Mouse (Mus musculus) cerebellum, postnatal 25 days (tissue): ENCODE measurements around the gene Hmga1b.
"Not testable (repeated sequence)": the region's sequence is repeated elsewhere in the genome, so short reads cannot be mapped to it uniquely, and the experiment has no call there.

Experiments used
- DNase-seq, 2 experiments: peaks; one replicate each; pipeline ENCODE4 v3.0.0; 2021; ENCODE audit warnings: mixed read lengths in 2 of 2

The Hmga1b gene

DNA sequence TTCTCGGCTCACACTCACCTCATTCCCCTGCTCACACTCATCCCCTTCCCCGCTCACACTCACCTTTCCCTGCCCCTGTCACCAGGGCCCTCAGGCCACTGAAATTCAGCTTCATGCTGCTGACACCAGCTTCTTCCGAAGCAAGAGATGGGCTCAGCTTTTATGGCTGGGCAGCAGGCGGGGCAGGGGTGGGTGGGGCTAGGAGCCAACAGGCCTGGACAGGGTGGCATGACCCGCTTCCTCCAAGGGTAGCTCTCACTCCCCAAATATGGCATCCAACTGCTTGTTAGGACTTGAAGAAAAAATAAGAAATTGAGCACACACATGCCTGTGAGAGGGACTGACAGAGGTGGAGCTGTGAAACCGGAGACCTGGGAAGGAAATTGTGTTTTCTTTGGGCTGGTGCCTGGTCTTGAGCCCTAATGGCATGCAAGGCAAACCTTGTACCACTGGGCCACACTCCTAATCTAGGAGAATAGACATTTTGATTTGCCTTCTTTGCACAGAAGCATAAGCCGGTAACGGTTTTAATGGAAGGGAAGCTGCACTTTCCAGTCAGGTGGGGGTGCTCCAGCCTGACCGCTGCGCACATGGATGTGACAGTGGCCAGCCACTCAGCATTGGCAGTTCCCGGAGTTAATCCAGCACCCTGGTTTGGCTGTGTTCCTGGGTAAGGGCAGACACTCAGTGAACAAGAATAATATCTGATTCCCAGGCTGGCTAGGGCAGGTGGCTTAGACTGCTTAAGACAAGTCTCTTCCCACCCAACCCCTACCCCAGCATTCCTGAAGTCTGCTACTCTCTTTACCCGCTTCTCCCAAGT is 30.5 kb upstream of the Hmga1b start, which contains the start of gene Cbr2:
Gene Cbr2 (minus strand): TSS at position 257 of the 823 bp plus-strand sequence.
- no peak for DNase-seq

DNA sequence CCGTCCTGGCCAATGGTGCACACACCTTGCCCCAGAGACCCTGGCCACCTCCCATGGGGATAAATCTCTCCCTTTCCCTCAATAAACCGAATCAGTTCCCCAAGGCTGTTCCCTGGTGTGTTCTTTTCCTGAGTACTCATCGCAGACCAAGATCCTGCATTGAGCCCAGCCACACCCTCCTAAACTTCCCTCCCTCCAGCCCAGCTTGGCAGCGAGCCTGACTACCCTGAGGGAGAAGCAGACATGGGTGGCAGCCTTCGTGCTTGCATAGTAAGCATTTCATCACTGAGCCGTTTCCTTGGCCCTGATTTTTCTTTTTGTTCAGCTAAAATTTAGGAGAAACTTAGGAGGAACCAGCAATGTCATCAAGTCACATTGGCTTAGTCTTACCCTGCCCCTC is 29.1 kb upstream of the Hmga1b start:
- DNase-seq, result no peak

DNA sequence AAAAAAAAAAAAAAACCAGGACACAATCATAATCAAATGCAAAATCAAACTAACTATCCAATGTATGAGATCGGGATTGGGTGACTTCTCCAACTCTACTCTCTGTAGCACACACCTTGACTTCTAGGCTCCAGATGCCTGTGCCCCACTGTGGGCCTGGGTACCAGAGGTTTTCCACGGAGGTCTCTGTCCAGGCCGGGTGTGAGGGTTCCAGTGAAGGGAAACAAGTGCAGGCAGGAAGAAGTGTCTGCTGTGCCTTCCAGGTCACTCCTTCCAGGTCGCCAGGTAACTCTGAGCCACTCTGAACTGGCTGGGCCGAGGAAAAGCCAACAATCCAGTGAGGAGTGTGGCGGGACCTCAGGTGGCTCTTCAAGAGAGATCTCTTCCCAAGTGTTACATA is 26.2 kb upstream of the Hmga1b start:
- no peak for DNase-seq

GRCm38 (mm10) chr11:120740981-120741380 is 21.6 kb upstream of the Hmga1b start:
- no peak for DNase-seq

DNA sequence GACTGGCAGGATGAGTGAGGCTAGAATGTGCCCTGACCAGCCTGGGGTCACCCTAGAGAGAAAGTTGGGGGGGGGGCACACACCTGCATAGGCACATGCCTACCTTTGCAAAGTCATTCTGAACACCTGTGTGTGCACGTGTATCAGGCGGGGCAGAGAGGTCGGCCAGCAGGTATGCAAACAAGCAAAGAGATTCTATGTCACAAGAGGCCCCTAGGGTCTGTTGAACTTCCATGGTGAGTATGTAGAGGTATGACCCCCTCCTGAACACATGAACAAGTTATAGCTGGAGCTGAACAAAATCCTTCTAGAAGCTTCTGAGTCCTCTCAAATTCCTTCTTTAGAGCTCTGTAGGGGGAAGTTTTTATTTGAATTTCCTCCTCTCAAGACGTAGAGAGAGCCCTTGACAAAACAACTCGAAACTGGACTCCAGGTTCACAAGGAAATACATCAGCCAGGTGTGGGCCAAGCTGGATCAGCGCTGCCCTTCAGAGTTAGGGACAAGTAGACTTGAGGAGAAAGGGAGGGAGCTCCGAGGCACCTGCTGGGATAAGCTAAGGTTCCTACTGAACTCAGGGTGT is 18.4 kb upstream of the Hmga1b start:
- no peak for DNase-seq

- DNase-seq, result no peak
Observed at GRCm38 (mm10) chr11:120747974-120748373, 14.6 kb upstream of the Hmga1b start.

- peak; percentile 15 to 39 for DNase-seq
Observed at GRCm38 (mm10) chr11:120749430-120749829, 13.2 kb upstream of the Hmga1b start.

DNA sequence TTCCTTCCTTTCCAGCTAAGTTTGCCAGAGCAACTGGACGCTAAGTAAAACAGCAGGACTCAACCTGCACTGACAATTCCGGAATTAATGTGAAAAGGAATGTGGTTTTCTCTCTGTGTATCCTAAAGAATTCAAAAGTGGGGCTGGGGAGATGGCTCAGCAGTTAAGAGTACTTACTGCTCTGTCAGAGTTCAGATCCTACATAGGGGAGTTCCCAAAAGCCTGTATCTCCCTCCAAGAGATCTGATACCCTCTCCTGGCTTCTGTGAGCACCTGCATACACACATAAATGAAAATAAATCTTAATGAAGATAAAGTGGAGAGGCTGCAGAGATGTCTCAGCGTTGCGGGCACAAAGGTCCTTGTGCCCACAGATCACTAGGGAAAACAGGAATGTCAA is 11.0 kb upstream of the Hmga1b start:
- DNase-seq, result no peak

DNA sequence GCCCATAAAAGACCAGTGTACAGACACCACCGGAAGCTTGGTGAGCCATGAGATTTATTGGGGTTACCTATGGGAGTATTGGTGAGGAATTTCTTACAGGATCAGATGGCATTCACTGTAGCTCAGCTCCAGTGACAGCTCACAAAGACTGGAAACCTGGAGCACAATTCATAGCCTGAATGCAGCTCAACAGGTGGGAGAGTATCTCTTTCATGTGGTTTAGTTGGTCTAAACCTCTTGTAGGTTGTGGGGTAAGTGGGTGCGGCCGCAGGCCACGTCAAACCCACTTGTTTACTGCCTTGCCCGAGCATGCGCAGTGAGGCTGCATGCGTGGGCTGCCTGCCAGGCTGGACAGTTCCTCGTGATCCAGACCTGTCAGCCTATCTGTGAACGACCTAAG is 2.4 kb upstream of the Hmga1b start:
- DNase-seq, result no peak

GRCm38 (mm10) chr11:120761811-120762671 is 553 bp upstream of the Hmga1b start:
- no peak for DNase-seq

DNA sequence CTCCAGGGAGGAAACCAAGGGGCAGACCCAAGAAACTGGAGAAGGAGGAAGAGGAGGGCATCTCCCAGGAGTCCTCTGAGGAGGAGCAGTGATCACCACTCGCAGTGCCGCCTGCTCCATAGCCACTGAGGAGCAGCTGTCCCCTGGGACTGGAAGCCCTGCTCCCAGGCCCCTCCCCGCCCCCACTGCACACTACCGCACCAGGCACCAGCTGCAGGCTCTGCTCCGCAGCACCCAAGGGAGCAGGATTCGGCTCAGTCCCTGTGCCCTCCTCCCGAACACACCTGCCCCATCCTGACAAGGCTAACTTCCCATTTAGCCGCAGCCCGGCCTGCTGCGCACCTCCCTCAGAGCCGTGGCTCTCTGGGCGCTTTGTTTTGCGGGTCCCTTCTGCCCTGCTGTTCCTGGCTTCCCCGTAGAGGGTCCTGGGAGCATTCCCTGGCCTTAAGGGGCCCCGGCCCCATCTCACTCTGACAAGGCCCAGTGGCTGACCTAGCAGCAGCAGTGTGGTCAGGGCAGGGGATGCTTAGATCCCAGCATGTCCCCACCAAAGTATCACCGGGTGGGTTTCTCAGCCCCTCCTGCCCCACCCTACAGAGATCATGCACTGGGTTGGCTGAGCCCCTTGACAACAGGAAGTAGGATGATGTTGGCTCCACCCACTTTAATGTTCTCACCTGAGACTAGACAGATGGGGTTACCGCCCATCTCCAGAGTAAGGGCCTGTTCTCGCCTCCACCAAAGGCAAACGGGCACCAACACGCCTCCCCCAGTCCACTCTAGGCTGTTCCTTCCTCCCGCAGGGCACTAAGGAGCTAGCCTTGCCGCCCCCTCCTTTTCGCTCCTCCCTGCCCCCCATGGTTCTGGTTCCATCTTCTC is 766 bp downstream of the Hmga1b start:
- not testable (repeated sequence) for DNase-seq

DNA sequence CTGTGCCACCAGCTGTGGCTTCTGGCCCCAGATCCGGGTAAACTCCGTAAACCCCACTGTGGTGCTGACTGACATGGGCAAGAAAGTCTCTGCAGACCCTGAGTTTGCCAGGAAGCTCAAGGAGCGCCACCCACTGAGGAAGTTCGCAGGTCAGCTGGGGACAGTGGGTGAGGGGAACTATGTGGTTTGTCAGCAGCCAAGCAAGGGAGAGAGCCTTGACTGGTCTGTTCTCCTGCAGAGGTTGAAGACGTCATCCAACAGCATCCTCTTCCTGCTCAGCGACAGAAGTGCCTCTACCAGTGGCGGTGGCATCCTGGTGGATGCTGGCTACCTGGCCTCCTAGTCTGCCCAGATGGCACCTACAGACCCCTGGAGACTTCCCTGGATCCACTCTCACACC is 4.4 kb downstream of the Hmga1b start:
- not testable (repeated sequence) for DNase-seq

- DNase-seq, result no peak
Observed at GRCm38 (mm10) chr11:120768206-120768605, 5.6 kb downstream of the Hmga1b start.

DNA sequence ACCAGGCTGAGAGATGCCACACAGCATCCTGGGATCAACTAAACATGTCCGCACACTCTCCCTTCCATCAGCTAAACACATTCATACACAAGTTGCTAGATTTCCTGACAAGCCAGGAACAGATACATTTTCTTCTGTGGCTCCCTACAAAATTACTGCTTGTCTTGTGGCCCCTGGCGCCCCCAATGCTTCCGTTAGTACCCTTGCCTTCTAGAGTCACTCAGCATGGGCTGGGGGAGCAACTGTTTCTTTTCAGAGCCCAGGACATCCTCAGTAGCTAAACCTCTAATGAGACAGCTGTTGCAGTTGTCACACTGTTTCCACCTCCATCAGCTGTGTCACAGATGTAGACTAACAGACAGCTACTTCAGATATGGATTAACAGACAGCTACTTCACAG is 10.2 kb downstream of the Hmga1b start:
- DNase-seq, result no peak

- DNase-seq, result no peak
Observed at GRCm38 (mm10) chr11:120773463-120774190, 11.0 kb downstream of the Hmga1b start.

DNA sequence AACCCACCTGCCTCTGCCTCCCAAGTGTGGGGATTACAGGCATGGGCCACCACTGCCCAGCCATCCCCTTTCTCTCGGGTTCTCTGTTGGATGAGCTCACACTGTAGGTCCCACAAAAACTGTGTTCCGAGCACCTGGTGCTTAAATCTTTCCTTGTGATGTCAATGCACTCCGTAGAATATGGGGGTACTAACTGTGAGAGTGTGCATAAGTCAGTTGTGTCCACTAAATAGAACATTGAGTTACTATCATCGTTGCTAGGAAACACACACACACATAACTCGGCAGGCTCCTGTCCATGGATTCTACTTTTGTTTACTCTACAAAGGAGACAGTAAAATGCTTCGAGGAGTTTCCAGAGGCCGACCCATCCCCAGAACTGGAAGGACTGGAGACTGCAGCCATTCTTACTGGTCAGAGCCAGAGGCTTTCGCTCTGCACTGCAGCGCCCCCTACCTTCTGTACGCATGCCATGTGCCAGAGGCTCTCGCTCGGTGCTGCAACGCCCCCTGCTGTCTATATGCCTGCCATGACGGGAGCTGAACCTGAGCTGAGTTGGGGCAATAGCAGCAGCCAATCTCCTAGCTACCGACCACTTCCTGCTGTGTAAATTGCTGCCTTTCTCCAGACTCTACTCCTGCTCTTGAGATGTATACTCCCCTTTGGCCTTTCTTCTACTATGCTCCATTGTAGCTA is 13.3 kb downstream of the Hmga1b start:
- peak; percentile 97 to 99 for DNase-seq

DNA sequence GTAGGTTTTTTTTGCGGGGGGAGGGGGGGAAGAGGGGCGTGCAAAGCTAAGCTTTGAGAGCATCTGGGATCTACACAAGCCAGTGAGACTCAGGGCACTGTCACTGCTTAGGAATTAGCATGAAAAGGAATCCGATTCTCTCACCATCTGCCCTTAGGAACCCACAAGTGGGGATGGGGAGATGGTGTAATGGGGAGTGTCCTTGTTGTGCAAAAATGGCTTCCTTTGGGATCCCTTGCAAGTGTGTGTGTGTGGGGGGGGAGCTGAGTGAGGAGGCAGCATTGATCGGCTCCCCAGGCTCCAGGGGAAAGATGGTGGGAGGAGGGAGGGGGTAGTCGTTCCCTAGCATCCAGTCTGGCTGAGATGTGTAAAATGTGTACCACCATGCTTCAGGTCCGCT is 14.5 kb downstream of the Hmga1b start:
- peak in 1 of 2 experiments; percentile 4 for DNase-seq

DNA sequence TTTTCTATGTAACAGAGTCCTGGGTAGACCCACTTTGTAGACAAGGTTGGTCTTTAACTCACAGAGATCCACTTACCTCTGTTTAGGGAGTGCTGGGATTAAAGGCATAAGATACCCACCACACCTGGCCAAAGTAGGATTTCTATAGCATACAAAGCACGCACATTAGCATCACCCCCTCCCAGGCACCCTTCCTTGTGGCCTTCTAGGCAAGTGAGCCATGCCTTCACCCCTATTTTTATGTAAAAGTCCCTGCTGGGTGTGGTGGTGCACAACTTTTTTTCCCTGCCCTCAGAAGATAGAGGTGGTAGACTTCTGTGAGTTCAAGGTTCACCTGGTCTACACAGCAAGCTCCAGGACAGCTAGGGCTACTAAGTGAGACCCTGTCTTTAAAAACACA is 17.3 kb downstream of the Hmga1b start:
- DNase-seq, result no peak

GRCm38 (mm10) chr11:120781361-120781760 is 18.8 kb downstream of the Hmga1b start:
- DNase-seq, result not testable (repeated sequence)

DNA sequence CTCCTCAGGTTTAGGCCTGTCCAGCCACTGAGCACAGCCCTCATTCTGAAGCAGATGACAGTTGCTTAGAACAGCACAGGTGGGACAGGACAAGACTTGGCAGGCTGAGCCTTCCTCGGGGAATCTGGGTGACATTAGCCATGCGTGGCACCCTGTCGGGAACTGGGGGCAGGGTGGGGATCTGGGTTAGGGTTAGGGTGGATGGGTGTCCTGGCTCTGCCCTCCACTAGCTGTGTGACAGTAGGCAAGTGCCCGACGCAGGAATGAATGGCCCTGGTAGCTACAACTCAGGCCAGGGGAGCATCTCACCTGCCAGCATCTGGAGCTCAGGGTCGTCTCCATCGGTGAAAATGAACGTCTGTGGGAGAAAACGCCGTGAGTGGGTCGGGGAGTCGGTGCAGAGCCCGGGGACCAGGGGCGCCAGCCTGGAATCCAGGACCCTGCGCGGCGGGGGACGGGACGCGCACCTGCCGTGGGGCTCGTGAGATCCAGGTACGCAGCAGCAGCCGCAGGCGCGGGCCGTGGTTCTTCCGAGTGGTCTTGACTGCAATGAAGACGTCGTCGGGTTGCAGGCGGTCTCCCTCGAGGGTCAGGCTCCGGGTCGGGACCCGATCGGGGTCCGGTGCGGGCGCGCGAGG is 21.0 kb downstream of the Hmga1b start:
- DNase-seq, result peak; percentile 57 to 62
